In the genomic region with DNA sequence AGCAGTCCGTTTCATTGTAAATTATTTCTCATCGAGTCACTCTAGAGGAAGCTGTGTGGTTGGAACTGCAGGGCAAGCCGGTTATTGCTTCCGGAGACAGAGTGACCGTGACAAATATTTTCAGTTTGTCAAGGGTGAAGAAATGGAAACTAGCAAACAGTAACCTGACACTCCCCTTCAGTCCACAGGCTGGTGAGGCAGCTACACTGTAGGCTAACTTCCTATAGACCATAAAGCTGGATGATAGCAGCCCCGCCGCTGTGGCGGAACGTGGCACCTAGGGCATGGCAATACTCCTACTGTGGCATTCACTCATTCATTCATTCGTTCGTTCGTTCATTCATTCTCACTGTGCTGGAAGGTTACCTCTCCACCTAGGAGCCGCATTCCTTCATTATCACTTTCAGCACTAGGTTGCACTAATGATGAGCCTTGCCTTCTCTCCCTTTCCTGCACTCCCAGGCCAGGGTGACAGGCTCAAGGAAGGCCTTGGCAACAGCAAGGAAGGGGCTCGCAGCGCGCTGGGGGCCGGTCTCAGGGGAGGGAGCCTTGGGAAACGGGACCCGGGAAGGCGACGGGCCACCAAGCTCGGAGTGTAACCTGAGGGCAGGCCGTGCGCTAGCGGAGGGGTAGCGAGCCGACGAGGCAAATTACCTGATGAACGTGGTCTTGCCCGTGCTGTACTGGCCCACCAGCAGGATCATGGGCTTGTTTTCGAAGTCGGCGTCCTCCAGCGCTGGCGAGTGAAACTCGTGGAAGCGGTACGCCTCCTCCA, we compare ENCODE assay signal across 8 mouse cellular contexts. TPM values are rescaled to one million over a fixed set of nuclear protein-coding genes. Genes with fewer than 3 reads are reported as not detected.
A peak's percentile ranks its signal among the peaks of the same experiment; 100 is the strongest.
DNase-seq lines count a peak whose midpoint lies in the region; ATAC-seq and TF ChIP-seq lines count a peak whose summit lies in the region.

No protein-coding gene starts in this region.

- no peaks in the 10 kb centered on the region for H3K36me3 ChIP-seq in neural tube, embryonic 11.5 days (ENCODE audit: control insufficient read depth, insufficient read depth, low read length)
- no peaks in the 10 kb centered on the region for H3K36me3 ChIP-seq in limb, embryonic 14.5 days (ENCODE audit: control insufficient read depth, insufficient read depth, low read length)
- H3K36me3 ChIP-seq in midbrain, postnatal 0 days (ENCODE audit: insufficient read depth, low read length), result no peaks in the 10 kb centered on the region

- DNase-seq in neural tube, embryonic 11.5 days (ENCODE audit: low spot score), result no peak
- DNase-seq in neural tube, embryonic 10.5 days (ENCODE audit: extremely low spot score, low spot score), result no peak
- DNase-seq in adipocyte (ENCODE audit: low spot score), result peak; percentile 22
- no peak for DNase-seq in limb, embryonic 14.5 days (ENCODE audit: low spot score)
- DNase-seq in midbrain, postnatal 0 days (ENCODE audit: low spot score), result no peak
- no peak for DNase-seq in right cerebral cortex, postnatal 10 days (ENCODE audit: low spot score in 2 of 2)
- no peak for DNase-seq in frontal cortex, postnatal 14 days (ENCODE audit: low spot score in 2 of 2)

- no peak overlapping the region for H3K27ac ChIP-seq in neural tube, embryonic 11.5 days (ENCODE audit: low read depth, low read length)
- H3K27ac ChIP-seq in limb, embryonic 14.5 days (replicated peaks; ENCODE audit: low read depth, low read length), result no peak overlapping the region; the same call in 1 of the 2 replicates
- no peak overlapping the region for H3K27ac ChIP-seq in midbrain, postnatal 0 days (ENCODE audit: low read depth, low read length)

- peak overlapping the region; percentile 73 for H3K4me3 ChIP-seq in neural tube, embryonic 11.5 days (ENCODE audit: low read depth, low read length)
- H3K4me3 ChIP-seq in limb, embryonic 14.5 days (replicated peaks; ENCODE audit: low read length), result peak overlapping the region; percentile 68
- H3K4me3 ChIP-seq in midbrain, postnatal 0 days (ENCODE audit: low read depth, low read length), result peak overlapping the region; percentile 67

- no peaks in the 10 kb centered on the region for H3K9me3 ChIP-seq in neural tube, embryonic 11.5 days (ENCODE audit: control insufficient read depth, low read length)
- H3K9me3 ChIP-seq in limb, embryonic 14.5 days (ENCODE audit: control insufficient read depth, low read length), result no peaks in the 10 kb centered on the region
- no peaks in the 10 kb centered on the region for H3K9me3 ChIP-seq in midbrain, postnatal 0 days (ENCODE audit: low read length)

- peak; percentile 83; the same call in 1 of the 2 replicates for ATAC-seq in neural tube, embryonic 11.5 days (ENCODE audit: insufficient read depth, low FRiP score, low TSS enrichment)
- ATAC-seq in granulocyte monocyte progenitor cell, adult 5-6 weeks (replicated peaks; ENCODE audit: poor library complexity, severe bottlenecking), result peak; percentile 53
- no peak for ATAC-seq in limb, embryonic 14.5 days (ENCODE audit: low FRiP score, low read depth)
- ATAC-seq in midbrain, postnatal 0 days (ENCODE audit: low FRiP score), result peak; percentile 4; the same call in 1 of the 2 replicates

- WGBS in neural tube, embryonic 11.5 days, result 3% methylated on average over 38 of the region's 38 CpGs
- 2% methylated on average over 38 of the region's 38 CpGs for WGBS in limb, embryonic 14.5 days
- 5% methylated on average over 38 of the region's 38 CpGs for WGBS in midbrain, postnatal 0 days

- peak overlapping the region; percentile 99 for H3K4me2 ChIP-seq in neural tube, embryonic 11.5 days (ENCODE audit: low read depth)
- H3K4me2 ChIP-seq in limb, embryonic 14.5 days (replicated peaks; ENCODE audit: low read depth, low read length, severe bottlenecking), result peak overlapping the region; percentile 98
- H3K4me2 ChIP-seq in midbrain, postnatal 0 days (ENCODE audit: low read depth, low read length, poor library complexity, severe bottlenecking), result peak overlapping the region; percentile 98

- peaks cover 4% of the 10 kb centered on the region; the same call in 1 of the 2 replicates for H3K4me1 ChIP-seq in neural tube, embryonic 11.5 days (ENCODE audit: control insufficient read depth, insufficient read depth, low read length)
- H3K4me1 ChIP-seq in limb, embryonic 14.5 days (ENCODE audit: control insufficient read depth, insufficient read depth, low read length), result no peaks in the 10 kb centered on the region; the same call in 1 of the 2 replicates
- H3K4me1 ChIP-seq in midbrain, postnatal 0 days (ENCODE audit: insufficient read depth, low read length), result 0 out of 2 replicates have a peak, but pooled peaks cover 6% of the 10 kb centered on the region

- no peaks in the 10 kb centered on the region for H3K27me3 ChIP-seq in neural tube, embryonic 11.5 days (ENCODE audit: control insufficient read depth, insufficient read depth, low read length)
- H3K27me3 ChIP-seq in limb, embryonic 14.5 days (ENCODE audit: control insufficient read depth, insufficient read depth, low read length), result no peaks in the 10 kb centered on the region
- no peaks in the 10 kb centered on the region for H3K27me3 ChIP-seq in midbrain, postnatal 0 days (ENCODE audit: insufficient read depth, low read length)

- TF ChIP-seq CTCF in midbrain, postnatal 0 days (IDR thresholded peaks at IDR 0.05), result no peak

- peak overlapping the region; percentile 67 for H3K9ac ChIP-seq in neural tube, embryonic 11.5 days (ENCODE audit: low read length)
- peak overlapping the region; percentile 64 for H3K9ac ChIP-seq in limb, embryonic 14.5 days (ENCODE audit: low read depth, low read length, severe bottlenecking)
- H3K9ac ChIP-seq in midbrain, postnatal 0 days (replicated peaks; ENCODE audit: low read length, poor library complexity, severe bottlenecking), result peak overlapping the region; percentile 56

- TF ChIP-seq POLR2A in limb, embryonic 14.5 days (IDR thresholded peaks at IDR 0.05; ENCODE audit: borderline replicate concordance, extremely low read depth, insufficient read depth, insufficient read length), result no peak

RNA-seq across cellular contexts. Expression of gene Ehd4, which starts 0.6 kb away (rescaled TPM):
- 17.4 and 17.8 TPM in 2 replicates for polyA plus RNA-seq in neural tube, embryonic 11.5 days (2014; fragmentation: Nextera tagmentation; extraction: Ambion mirVana)
- 27.0 and 33.4 TPM in 2 replicates for total RNA-seq in granulocyte monocyte progenitor cell, adult 5-6 weeks (2014; fragmentation: Nextera tagmentation)
- 29.4 and 30.3 TPM in 2 replicates for total RNA-seq in granulocyte monocyte progenitor cell, adult 5-6 weeks (2017)
- polyA plus RNA-seq in limb, embryonic 14.5 days (2012; rRNA removed), result 18.3 and 19.7 TPM in 2 replicates
- 37.1 and 51.0 TPM in 2 replicates for polyA plus RNA-seq in limb, embryonic 14.5 days (2014; fragmentation: Nextera tagmentation; extraction: Ambion mirVana)
- 6.5 and 9.5 TPM in 2 replicates for total RNA-seq in midbrain, postnatal 0 days (2014; rRNA removed)
- polyA plus RNA-seq in midbrain, postnatal 0 days (2015; fragmentation: Nextera tagmentation; extraction: Ambion mirVana), result 16.2 and 19.7 TPM in 2 replicates
